Mouse (Mus musculus): ENCODE data around the gene Noxo1. TPM values are rescaled to one million over a fixed set of nuclear protein-coding genes. Genes with fewer than 3 reads are reported as not detected.
A peak's percentile ranks its signal among the peaks of the same experiment; 100 is the strongest.

Noxo1 gene
- polyA plus RNA-seq, 1 experiment from 2014 or later = 2.7 TPM

DNA sequence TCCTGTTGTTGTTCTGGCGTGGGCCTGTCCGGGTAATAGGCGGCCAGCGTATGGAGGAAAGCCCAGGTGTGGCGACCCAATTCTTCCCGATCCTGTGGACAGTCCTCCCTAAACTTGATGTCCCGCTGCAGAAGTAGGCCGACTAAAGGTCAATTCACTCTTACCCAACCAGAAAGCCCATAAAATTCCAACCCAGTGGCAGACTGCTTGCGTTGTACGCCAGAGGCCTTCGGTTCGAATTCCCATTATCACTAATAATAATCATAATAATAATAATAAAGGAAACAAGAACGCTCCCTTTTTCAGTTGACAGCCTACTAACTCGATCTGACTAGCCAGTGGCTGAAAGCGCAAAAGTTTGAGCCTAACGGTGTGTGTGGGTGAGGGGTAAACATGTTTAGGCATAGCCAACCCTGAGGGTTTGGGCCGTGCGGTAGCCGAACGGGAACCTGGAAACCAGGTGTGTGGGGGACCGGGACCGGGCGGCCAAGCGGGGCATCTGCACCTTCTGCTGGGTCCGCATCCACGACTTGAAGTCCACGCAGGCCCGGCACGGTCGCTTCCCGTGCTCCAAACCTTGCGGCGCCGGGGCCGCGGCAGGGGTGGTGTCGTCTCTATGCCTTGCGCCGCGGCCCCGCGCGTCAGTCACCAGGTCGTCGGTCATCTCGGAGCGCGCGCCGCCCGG, 566 bp upstream of the Noxo1 start:
- Histone ChIP-seq H3K36me3 (ENCODE audit: insufficient read depth, low read length) (peaks cover 15% of the 10 kb centered on the region), H3K4me1 (ENCODE audit: insufficient read depth, low read length) (peaks cover 23% of the 10 kb centered on the region), H3K27ac (ENCODE audit: low read length) (peak overlapping the region; percentile 81), H3K4me2 (replicated peaks; ENCODE audit: low read depth, low read length) (peak overlapping the region; percentile 87), H3K9me3 (ENCODE audit: low read length) (no peaks in the 10 kb centered on the region), H3K4me3 (ENCODE audit: low read length) (peak overlapping the region; percentile 81), H3K27me3 (ENCODE audit: insufficient read depth, low read length) (peaks cover 7% of the 10 kb centered on the region), H3K9ac (replicated peaks; ENCODE audit: low read length) (peak overlapping the region; percentile 84)
- peak; percentile 37 for ATAC-seq (ENCODE audit: low FRiP score, low TSS enrichment)
- WGBS = 4% methylated on average over 37 of the region's 51 CpGs

DNA sequence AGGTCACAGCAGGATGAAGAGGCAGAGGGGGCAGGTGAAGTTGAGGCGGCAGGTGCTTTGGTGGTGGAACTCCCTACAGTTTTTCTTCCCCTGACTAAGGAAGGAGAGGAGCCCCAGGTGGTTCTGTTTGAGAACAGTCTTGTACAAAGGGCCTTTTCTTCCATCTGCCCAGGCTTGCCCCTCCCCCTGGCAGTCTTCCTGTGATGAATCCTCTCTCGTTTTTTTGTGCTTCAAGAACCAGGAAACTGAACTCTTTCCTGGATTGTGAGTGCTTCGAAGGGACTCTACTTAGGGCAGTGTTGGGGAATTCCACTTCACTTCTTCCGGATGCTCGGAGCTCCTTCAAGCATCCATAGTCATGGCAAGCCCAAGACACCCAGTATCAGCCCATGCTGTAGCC, 2.0 kb downstream of the Noxo1 start:
- peaks cover 31% of the 10 kb centered on the region for H3K36me3 ChIP-seq (ENCODE audit: insufficient read depth, low read length)
- H3K27ac ChIP-seq (ENCODE audit: low read length) = no peak overlapping the region
- H3K4me3 ChIP-seq (ENCODE audit: low read length) = no peak overlapping the region
- no peak for ATAC-seq (ENCODE audit: low FRiP score, low TSS enrichment)
- H3K9me3 ChIP-seq (ENCODE audit: low read length) = no peaks in the 10 kb centered on the region
- no peak overlapping the region for H3K4me2 ChIP-seq (replicated peaks; ENCODE audit: low read depth, low read length)
- WGBS = 30% methylated on average over 5 of the region's 5 CpGs
- no peaks in the 10 kb centered on the region for H3K27me3 ChIP-seq (ENCODE audit: insufficient read depth, low read length)
- peaks cover 23% of the 10 kb centered on the region for H3K4me1 ChIP-seq (ENCODE audit: insufficient read depth, low read length)
- H3K9ac ChIP-seq (replicated peaks; ENCODE audit: low read length) = no peak overlapping the region

DNA sequence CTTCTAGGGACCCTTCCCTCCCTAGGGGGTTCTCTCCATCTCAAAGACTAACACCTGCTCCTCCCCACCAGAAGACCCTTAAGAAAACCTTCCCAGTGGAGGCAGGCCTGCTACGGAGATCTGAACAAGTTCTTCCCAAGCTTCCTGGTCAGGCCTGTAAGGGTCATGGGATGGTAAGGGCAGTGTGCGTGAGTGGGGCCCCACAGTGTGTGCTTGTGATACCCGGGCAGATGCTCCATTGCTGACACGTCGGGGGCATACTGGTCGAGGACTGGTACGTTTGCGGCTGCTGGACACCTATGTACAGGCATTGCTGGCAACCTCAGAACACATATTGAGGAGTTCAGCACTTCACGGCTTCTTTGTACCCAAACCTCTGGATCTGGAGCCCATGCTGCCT, 2.7 kb downstream of the Noxo1 start:
- Histone ChIP-seq H3K4me2 (replicated peaks; ENCODE audit: low read depth, low read length) (no peak overlapping the region), H3K9ac (replicated peaks; ENCODE audit: low read length) (no peak overlapping the region), H3K4me3 (ENCODE audit: low read length) (no peak overlapping the region), H3K4me1 (ENCODE audit: insufficient read depth, low read length) (peaks cover 23% of the 10 kb centered on the region), H3K36me3 (ENCODE audit: insufficient read depth, low read length) (peaks cover 29% of the 10 kb centered on the region), H3K27ac (ENCODE audit: low read length) (no peak overlapping the region), H3K27me3 (ENCODE audit: insufficient read depth, low read length) (no peaks in the 10 kb centered on the region), H3K9me3 (ENCODE audit: low read length) (no peaks in the 10 kb centered on the region)
- 67% methylated on average over 9 of the region's 9 CpGs for whole genome bisulfite sequencing
- ATAC-seq (ENCODE audit: low FRiP score, low TSS enrichment) = no peak

DNA sequence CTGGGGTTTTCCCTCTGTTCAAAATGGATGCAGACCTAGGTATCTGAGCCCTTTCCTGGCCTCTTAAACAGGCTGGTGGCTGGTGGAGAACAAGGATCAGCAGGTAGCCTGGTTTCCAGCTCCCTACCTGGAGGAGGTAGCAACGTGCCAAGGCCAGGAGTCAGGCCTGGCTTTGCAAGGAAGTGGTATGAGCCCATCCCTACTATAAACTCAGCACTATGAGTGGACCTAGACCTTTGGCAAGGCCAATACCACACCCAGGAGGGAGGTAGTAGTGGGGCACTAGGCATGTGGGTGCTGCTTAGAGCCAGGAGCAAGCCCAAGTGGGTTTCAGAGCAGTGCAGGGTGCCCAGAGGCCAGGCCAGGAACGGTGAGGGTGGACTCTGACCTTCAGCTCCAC, 3.4 kb downstream of the Noxo1 start:
- WGBS = 79% methylated on average over 2 of the region's 2 CpGs
- ATAC-seq (ENCODE audit: low FRiP score, low TSS enrichment) = no peak
- no peak overlapping the region for H3K9ac ChIP-seq (replicated peaks; ENCODE audit: low read length)
- H3K27ac ChIP-seq (ENCODE audit: low read length) = no peak overlapping the region
- H3K4me1 ChIP-seq (ENCODE audit: insufficient read depth, low read length) = peaks cover 21% of the 10 kb centered on the region
- no peaks in the 10 kb centered on the region for H3K9me3 ChIP-seq (ENCODE audit: low read length)
- peaks cover 34% of the 10 kb centered on the region for H3K36me3 ChIP-seq (ENCODE audit: insufficient read depth, low read length)
- no peaks in the 10 kb centered on the region for H3K27me3 ChIP-seq (ENCODE audit: insufficient read depth, low read length)
- H3K4me3 ChIP-seq (ENCODE audit: low read length) = no peak overlapping the region
- no peak overlapping the region for H3K4me2 ChIP-seq (replicated peaks; ENCODE audit: low read depth, low read length)

DNA sequence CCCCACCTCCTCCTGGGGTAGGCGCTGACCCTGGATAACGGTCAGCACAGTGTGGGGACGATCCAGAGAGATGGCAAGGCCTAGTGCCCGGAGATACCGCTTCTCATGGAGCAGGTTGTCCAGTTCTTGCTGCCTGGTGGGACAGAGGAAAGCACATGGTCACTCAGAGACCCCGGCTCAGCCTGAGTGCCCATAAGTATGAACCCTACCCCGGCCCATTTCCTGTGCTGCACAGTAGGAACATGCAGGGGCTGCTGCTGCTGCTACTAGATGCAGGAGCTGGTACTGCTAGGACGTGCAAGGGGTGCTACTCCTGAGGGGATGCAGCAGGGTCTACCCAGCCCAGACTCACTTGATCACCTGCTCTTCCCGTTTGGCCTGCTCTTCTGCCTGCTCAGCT, 5.2 kb downstream of the Noxo1 start:
- H3K27me3 ChIP-seq (ENCODE audit: insufficient read depth, low read length) = no peaks in the 10 kb centered on the region
- no peak overlapping the region for H3K4me3 ChIP-seq (ENCODE audit: low read length)
- H3K27ac ChIP-seq (ENCODE audit: low read length) = no peak overlapping the region
- no peak overlapping the region for H3K9ac ChIP-seq (replicated peaks; ENCODE audit: low read length)
- no peak for ATAC-seq (ENCODE audit: low FRiP score, low TSS enrichment)
- peaks cover 42% of the 10 kb centered on the region for H3K36me3 ChIP-seq (ENCODE audit: insufficient read depth, low read length)
- H3K4me1 ChIP-seq (ENCODE audit: insufficient read depth, low read length) = peaks cover 16% of the 10 kb centered on the region
- no peaks in the 10 kb centered on the region for H3K9me3 ChIP-seq (ENCODE audit: low read length)
- 93% methylated on average over 9 of the region's 9 CpGs for WGBS
- no peak overlapping the region for H3K4me2 ChIP-seq (replicated peaks; ENCODE audit: low read depth, low read length)

DNA sequence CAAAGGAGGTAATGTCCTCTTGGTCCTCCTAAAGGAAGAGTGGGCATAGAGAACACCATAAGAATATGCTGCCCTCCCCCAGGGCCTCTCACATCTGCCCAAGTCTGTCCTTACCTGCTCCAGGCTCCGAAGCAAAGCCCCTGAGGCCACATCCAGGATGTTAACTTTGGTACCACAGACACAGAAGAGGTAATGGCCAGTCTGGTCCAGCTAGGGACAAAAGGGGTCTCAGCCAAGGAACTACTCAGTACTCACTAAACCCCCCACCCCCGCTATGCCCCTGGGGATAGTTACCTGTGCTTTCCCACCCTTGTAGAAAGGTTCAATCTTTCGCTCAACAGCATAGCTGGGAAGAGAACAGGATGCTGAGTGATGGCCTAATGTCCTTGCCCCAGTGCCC, 9.8 kb downstream of the Noxo1 start:
- Histone ChIP-seq H3K4me3 (ENCODE audit: low read length) (no peak overlapping the region), H3K36me3 (ENCODE audit: insufficient read depth, low read length) (peaks cover 37% of the 10 kb centered on the region), H3K4me2 (replicated peaks; ENCODE audit: low read depth, low read length) (no peak overlapping the region), H3K9ac (replicated peaks; ENCODE audit: low read length) (no peak overlapping the region), H3K9me3 (ENCODE audit: low read length) (no peaks in the 10 kb centered on the region), H3K27me3 (ENCODE audit: insufficient read depth, low read length) (no peaks in the 10 kb centered on the region), H3K27ac (ENCODE audit: low read length) (no peak overlapping the region), H3K4me1 (ENCODE audit: insufficient read depth, low read length) (peaks cover 9% of the 10 kb centered on the region)
- ATAC-seq (ENCODE audit: low FRiP score, low TSS enrichment) = no peak
- WGBS = 93% methylated on average over 3 of the region's 3 CpGs

DNA sequence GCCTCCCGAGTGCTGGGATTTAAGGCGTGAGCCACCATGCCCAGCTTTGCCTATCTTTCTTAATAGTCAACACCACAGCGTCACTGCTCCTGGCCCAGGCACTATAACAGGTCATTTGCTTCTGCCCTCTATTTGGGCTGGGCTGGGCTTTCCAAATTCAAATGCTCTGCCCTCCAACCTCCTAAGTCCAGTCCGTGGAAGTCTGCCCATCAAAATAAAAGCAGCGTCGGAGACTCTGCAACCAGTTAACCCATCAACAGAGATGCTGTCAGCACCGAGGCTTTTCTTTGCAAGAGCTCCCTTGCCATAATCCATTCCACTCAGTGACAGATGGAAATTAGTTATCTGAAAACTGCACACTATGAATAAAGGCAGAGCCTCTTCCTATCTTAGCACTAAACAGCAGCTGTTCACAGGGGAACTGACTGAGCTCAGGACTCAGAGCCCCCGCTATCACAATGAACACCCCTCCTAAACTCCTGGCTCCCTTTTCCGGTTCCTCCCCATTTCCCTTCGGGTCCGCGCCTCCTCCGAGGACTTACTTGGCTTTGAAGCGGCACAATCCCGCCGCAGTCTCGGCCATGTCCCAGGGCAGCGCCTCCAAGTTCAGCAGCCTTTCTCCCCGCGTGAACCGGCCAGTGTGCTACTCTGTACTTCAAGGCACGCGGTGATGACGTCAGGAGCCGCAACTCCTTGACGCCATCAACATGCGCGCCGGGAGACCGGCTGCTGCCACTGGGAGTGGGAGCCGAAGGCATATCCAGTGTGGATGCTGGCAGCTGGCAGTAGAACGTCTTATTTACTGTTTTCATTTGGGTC, 11.2 kb downstream of the Noxo1 start, which contains the start of gene Tbl3:
Tbl3 (minus strand) TSS at position 679 of the 819 bp plus-strand sequence.
- H3K9me3 ChIP-seq (ENCODE audit: low read length) = no peaks in the 10 kb centered on the region
- 3% methylated on average over 32 of the region's 32 CpGs for WGBS
- peak within 1 kb of the TSS; percentile 88 for H3K9ac ChIP-seq (replicated peaks; ENCODE audit: low read length)
- no peaks in the 10 kb centered on the region for H3K27me3 ChIP-seq (ENCODE audit: insufficient read depth, low read length)
- H3K4me3 ChIP-seq (ENCODE audit: low read length) = peak within 1 kb of the TSS; percentile 90
- H3K4me1 ChIP-seq (ENCODE audit: insufficient read depth, low read length) = peaks cover 9% of the 10 kb centered on the region
- peak; percentile 89 for ATAC-seq (ENCODE audit: low FRiP score, low TSS enrichment)
- peak within 1 kb of the TSS; percentile 81 for H3K4me2 ChIP-seq (replicated peaks; ENCODE audit: low read depth, low read length)
- H3K36me3 ChIP-seq (ENCODE audit: insufficient read depth, low read length) = peaks cover 24% of the 10 kb centered on the region
- peak within 1 kb of the TSS; percentile 84 for H3K27ac ChIP-seq (ENCODE audit: low read length)

DNA sequence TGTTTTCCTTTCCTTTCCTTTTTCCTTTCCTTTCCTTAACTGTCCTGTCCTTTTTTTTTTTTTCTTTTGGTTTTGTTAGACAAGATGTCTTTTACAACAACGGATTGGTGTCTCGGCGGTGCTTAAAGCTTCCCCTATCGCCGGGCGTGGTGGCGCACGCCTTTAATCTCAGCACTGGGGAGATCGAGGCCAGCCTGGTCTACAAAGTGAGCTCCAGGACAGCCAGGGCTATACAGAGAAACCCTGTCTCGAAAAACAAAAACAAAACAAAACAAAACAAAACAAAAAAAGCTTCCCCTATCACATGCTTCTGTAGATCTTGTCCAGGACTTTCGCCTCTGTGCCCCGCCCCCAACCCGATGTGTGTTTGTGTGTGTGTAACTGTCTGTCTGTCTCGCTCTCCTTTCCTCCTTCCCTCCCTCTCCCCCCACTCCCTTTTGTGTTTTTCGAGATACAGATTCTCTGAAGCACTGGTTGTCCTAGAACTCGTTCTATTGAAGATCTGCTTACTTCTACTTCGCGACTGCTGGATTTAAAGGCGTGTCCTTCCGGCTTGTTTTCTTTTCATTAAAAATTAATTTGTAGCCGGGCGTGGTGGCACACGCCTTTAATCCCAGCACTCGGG, 11.9 kb downstream of the Noxo1 start:
- H3K4me1 ChIP-seq (ENCODE audit: insufficient read depth, low read length) = peaks cover 9% of the 10 kb centered on the region
- H3K9ac ChIP-seq (replicated peaks; ENCODE audit: low read length) = peak overlapping the region; percentile 88
- 3% methylated on average over 24 of the region's 24 CpGs for WGBS
- 0 out of 2 replicates have a peak, but pooled peaks have one; percentile 55 for ATAC-seq (ENCODE audit: low FRiP score, low TSS enrichment)
- peaks cover 19% of the 10 kb centered on the region for H3K36me3 ChIP-seq (ENCODE audit: insufficient read depth, low read length)
- H3K9me3 ChIP-seq (ENCODE audit: low read length) = no peaks in the 10 kb centered on the region
- H3K27ac ChIP-seq (ENCODE audit: low read length) = peak overlapping the region; percentile 84
- H3K27me3 ChIP-seq (ENCODE audit: insufficient read depth, low read length) = no peaks in the 10 kb centered on the region
- peak overlapping the region; percentile 90 for H3K4me3 ChIP-seq (ENCODE audit: low read length)
- H3K4me2 ChIP-seq (replicated peaks; ENCODE audit: low read depth, low read length) = peak overlapping the region; percentile 81

DNA sequence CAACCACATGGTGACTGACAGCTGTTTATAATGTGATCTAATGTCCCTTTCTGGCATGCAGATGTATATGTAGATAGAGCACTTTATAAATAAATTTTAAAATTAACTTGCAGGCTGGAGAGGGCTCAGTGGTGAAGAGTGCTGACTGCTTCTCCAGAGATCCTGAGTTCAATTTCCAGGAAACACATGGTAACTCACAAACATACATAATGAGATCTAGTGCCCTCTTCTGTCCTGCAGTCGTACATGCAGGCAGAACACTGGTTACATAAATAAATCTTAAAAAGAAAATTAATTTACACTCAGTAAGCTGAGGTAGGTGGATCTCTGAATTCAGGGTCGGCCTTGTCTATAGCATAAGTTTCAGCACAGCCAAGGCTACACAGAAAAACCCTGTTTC, 12.6 kb downstream of the Noxo1 start:
- Histone ChIP-seq H3K9ac (replicated peaks; ENCODE audit: low read length) (no peak overlapping the region), H3K9me3 (ENCODE audit: low read length) (no peaks in the 10 kb centered on the region), H3K27ac (ENCODE audit: low read length) (no peak overlapping the region), H3K27me3 (ENCODE audit: insufficient read depth, low read length) (no peaks in the 10 kb centered on the region), H3K4me2 (replicated peaks; ENCODE audit: low read depth, low read length) (no peak overlapping the region), H3K4me1 (ENCODE audit: insufficient read depth, low read length) (peaks cover 9% of the 10 kb centered on the region), H3K36me3 (ENCODE audit: insufficient read depth, low read length) (peaks cover 16% of the 10 kb centered on the region), H3K4me3 (ENCODE audit: low read length) (no peak overlapping the region; the same call in 1 of the 2 replicates)
- 35% methylated on average over 2 of the region's 2 CpGs for WGBS
- ATAC-seq (ENCODE audit: low FRiP score, low TSS enrichment) = no peak
